Mouse (Mus musculus) limb, embryonic 10.5 days (tissue): ENCODE results near the gene Kif16b. TPM values are rescaled to one million over a fixed set of nuclear protein-coding genes. Genes with fewer than 3 reads are reported as not detected.

Experiments used
- DNase-seq: peaks from one replicate; pipeline ENCODE4 v3.0.0-alpha.2; 2017; ENCODE audit warnings: low spot score
- H3K27ac ChIP-seq: fragments of 300-500 bp; sonication (generic); 2 replicates; pipeline ENCODE4 v1.5.1; 2016; ENCODE audit warnings: mild to moderate bottlenecking
- H3K27me3 ChIP-seq: fragments of 300-500 bp; sonication (generic); 2 replicates; pipeline ENCODE4 v1.6.1; 2016; ENCODE audit warnings: low read depth, mild to moderate bottlenecking; ENCODE audit not compliant: poor library complexity, severe bottlenecking
- H3K36me3 ChIP-seq: fragments of 300-500 bp; sonication (generic); 2 replicates; pipeline ENCODE4 v1.6.1; 2016; ENCODE audit warnings: mild to moderate bottlenecking, moderate library complexity
- H3K4me1 ChIP-seq: fragments of 300-500 bp; sonication (generic); 2 replicates; pipeline ENCODE4 v1.6.1; 2016
- H3K4me3 ChIP-seq: fragments of 300-500 bp; sonication (generic); 2 replicates; pipeline ENCODE4 v1.5.1; 2016; ENCODE audit warnings: mild to moderate bottlenecking, moderate library complexity
- H3K9me3 ChIP-seq: fragments of 300-500 bp; sonication (generic); replicated peaks from 2 replicates; pipeline ENCODE4 v1.6.1; 2016; ENCODE audit warnings: mild to moderate bottlenecking
- WGBS: fragments of 180-500 bp; shearing (Covaris S2); methylation state at CpG from one replicate; pipeline ENCODE4 v1.1.7; 2016; 5-methylcytosine and 5-hydroxymethylcytosine counted together
- polyA plus RNA-seq: library from polyadenylated mRNA; unstranded; fragments of >200 nt; fragmentation: Nextera tagmentation; extraction: Ambion mirVana; gene quantifications from 2 replicates; pipeline ENCODE4 v1.2.1, GENCODE M21; 2016

Gene Kif16b
- polyA plus RNA-seq, 1 experiment from 2014 or later, result 9.7 TPM

DNA sequence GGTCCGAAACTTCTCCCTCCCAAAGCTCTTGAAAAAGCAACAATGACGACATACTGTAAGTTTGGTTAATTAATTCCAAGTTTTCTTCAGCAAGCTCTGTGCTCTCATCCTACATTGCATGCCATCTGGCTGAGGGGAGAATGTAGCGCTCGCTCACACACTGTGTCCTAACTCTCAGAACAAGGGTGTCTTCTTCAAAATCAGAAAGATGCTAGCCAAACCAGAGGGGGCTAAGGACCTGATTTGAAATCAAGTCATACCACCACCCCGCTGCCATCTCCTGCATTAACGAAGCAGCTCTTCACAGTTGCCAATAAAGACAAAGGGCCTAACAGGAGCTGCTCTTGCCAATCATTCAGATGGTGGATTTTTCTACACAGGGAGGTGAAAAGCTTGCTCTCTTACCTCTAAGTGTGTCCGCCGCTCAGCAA lies 253.3 kb downstream of the Kif16b start:
- H3K36me3 ChIP-seq, result no peaks in the 10 kb centered on the region
- no peak overlapping the region for H3K4me3 ChIP-seq
- H3K27me3 ChIP-seq, result no peaks in the 10 kb centered on the region
- WGBS, result 95% methylated on average over 8 of the region's 8 CpGs
- H3K4me1 ChIP-seq, result no peaks in the 10 kb centered on the region
- H3K27ac ChIP-seq, result no peak overlapping the region
- DNase-seq, result no peak
- H3K9me3 ChIP-seq, result no peaks in the 10 kb centered on the region

DNA sequence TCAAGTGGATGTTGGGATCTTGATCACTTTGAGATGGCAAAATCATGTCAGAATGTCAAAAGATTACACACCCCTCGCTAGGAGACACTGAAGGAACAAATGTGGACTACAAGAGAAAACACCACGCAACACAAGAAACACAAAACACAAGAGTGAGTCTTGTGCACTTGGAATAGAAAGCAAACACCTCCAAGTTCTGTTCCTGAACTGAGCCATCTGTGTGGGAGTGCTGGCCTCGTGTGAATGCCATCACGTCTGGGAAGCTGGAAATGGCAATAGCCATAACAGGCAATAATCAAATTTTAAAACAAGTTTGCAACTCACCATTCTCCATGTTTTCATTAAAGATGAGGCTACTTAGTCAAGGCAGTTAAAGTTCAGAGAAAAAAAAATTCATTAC lies 254.5 kb downstream of the Kif16b start:
- Histone ChIP-seq H3K27me3 (no peaks in the 10 kb centered on the region), H3K27ac (no peak overlapping the region), H3K4me1 (no peaks in the 10 kb centered on the region), H3K9me3 (no peaks in the 10 kb centered on the region), H3K4me3 (no peak overlapping the region), H3K36me3 (no peaks in the 10 kb centered on the region)
- no peak for DNase-seq
- 88% methylated on average over 4 of the region's 4 CpGs for WGBS

DNA sequence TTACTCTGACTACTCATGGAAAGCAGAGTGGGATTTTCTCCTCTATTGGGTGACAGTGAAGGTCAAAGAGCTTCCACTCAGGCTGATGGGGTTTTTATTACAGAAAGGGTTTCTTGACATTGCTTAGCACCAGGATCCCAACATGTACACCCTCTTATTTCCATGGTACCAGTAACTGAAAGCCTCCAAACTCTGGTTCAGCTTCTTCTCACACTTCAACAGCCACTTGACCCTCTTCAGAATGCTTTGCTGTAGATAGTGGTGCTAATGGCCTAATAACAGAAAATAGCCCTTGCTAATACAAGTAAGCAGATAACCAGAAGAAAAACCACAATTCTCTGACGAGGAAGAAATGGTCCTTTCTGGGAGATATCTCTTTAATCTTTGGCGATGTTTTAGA lies 259.6 kb downstream of the Kif16b start:
- Histone ChIP-seq H3K4me3 (no peak overlapping the region), H3K27me3 (no peaks in the 10 kb centered on the region), H3K4me1 (no peaks in the 10 kb centered on the region), H3K27ac (no peak overlapping the region), H3K9me3 (no peaks in the 10 kb centered on the region), H3K36me3 (no peaks in the 10 kb centered on the region)
- DNase-seq, result no peak
- WGBS, result 89% methylated on average over 2 of the region's 2 CpGs

DNA sequence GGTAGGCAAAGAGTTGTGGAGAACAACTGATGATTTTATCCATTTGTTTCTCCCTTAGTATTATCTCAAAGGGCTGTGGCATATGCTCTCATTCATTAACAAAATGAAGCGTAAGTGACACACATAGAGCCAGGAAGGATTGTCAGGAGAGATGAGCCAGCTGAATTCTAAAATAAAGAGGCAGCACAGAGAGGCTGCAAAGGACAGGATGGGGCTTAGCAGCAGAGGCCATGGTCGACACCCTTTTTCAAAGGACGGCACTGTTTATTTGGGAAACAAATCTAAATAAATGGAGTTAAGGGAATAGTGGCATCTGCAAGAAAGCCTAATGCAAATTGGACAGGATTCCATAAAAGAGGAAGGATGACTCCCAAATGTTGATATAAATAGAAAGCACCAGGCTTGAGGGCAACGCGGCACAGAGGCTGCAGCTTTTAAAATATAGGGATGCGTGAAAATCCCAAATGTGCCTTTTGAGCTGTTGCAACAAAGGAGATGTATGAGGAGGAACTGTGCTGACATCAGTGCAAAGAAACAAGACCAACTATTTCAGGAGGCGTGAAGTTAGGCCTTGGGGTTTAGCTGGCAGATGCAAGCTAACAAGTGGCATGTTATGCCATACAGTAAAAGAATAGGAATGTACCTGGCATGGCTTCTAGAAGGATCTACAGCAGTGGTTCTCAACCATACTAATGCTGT lies 265.6 kb downstream of the Kif16b start:
- H3K9me3 ChIP-seq, result no peaks in the 10 kb centered on the region
- no peak overlapping the region for H3K27ac ChIP-seq
- no peaks in the 10 kb centered on the region for H3K4me1 ChIP-seq
- H3K36me3 ChIP-seq, result no peaks in the 10 kb centered on the region
- H3K27me3 ChIP-seq, result no peaks in the 10 kb centered on the region
- WGBS, result 88% methylated on average over 7 of the region's 7 CpGs
- no peak for DNase-seq
- H3K4me3 ChIP-seq, result no peak overlapping the region

DNA sequence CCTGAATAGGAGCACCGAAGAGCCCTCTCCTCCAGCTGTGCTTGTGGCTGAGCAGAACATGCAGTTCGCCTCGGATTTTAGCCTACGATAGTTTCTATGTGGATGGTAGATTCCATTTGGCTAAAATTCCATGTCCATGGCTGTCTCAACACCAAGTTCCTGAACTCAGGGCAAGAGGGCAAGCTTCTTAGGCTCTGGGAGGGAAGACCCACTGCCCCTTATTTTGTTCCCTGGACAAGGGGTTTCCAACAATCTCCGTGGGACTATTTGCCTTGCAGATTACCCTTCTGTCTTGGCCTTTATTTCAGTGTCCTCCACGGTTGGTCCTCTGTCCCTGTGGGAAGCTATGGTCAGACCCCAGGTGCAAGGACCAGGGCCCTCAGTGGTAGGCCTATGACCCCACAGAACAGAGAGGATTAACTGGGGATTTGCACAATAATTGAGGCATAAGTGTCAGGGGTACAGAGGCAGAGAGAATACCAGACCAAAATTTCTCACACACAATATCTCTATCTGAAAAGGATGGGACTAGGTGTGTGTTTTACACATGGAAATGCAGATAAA lies 267.3 kb downstream of the Kif16b start:
- WGBS, result 78% methylated on average over 6 of the region's 6 CpGs
- Histone ChIP-seq H3K27me3 (no peaks in the 10 kb centered on the region), H3K9me3 (no peaks in the 10 kb centered on the region), H3K27ac (no peak overlapping the region), H3K36me3 (no peaks in the 10 kb centered on the region), H3K4me1 (no peaks in the 10 kb centered on the region), H3K4me3 (no peak overlapping the region)
- no peak for DNase-seq

DNA sequence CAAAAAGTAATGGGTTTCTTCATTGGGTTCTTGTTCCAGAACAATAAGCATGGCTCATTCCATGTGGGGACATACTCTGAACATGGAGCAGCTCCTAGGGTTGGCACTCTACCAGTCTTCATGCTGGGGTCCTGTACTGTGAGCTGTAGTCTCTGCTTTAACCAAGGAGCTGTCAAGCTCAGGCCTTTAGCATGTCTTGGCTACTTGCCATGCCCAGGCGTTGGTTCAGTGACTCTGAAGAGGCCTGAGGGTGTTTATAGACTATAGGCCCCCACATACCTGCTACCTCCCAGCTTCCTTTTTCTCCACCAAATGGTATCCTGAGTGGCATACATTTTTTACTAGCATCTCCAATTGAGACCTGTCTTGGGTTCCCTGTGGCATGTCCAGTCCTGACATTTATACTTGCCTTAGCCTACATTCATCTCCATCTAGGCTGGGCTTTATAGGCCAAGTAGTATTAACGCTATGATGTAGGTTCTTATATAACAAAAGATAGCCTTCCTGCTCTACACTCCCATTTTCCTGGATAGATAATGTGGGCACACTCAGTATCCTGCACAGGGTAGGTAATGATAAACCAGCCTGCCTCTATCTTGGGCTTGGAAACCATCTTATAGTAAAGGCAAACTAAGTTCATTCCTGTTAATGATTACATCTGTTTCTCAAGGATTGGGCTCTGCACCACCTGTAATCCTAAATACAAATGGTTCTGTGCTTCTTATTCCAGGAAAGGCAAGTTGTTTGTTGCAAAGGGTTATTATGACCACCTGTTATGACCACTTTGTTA lies 271.6 kb downstream of the Kif16b start:
- H3K4me1 ChIP-seq, result peaks cover 7% of the 10 kb centered on the region; the same call in 1 of the 2 replicates
- WGBS, result 91% methylated on average over 2 of the region's 2 CpGs
- H3K27me3 ChIP-seq, result no peaks in the 10 kb centered on the region
- no peak for DNase-seq
- no peak overlapping the region for H3K4me3 ChIP-seq
- H3K36me3 ChIP-seq, result no peaks in the 10 kb centered on the region
- H3K9me3 ChIP-seq, result no peaks in the 10 kb centered on the region
- no peak overlapping the region for H3K27ac ChIP-seq

DNA sequence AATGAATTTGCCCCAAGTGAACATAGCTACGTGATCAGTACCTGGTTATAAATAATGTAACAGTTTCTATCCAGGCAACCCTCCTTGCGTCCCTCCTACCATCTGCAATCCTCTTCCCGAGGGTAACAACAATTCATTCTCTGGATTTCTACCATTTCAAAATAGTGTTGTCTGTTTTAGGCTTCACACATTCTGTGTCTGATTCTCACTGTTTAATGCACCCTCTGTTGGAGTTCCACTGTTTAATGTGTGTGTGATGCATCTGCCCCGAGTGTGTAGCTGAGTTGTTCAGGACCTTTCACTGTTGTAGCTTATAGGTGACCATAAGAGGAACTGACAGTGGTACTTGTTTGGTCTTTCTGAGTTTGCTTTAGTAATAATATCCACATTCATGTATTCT lies 275.6 kb downstream of the Kif16b start:
- no peaks in the 10 kb centered on the region for H3K27me3 ChIP-seq
- no peak overlapping the region for H3K27ac ChIP-seq
- 92% methylated on average over 4 of the region's 4 CpGs for WGBS
- H3K4me1 ChIP-seq, result peaks cover 7% of the 10 kb centered on the region; the same call in 1 of the 2 replicates
- DNase-seq, result no peak
- H3K9me3 ChIP-seq, result no peaks in the 10 kb centered on the region
- H3K4me3 ChIP-seq, result no peak overlapping the region
- no peaks in the 10 kb centered on the region for H3K36me3 ChIP-seq

DNA sequence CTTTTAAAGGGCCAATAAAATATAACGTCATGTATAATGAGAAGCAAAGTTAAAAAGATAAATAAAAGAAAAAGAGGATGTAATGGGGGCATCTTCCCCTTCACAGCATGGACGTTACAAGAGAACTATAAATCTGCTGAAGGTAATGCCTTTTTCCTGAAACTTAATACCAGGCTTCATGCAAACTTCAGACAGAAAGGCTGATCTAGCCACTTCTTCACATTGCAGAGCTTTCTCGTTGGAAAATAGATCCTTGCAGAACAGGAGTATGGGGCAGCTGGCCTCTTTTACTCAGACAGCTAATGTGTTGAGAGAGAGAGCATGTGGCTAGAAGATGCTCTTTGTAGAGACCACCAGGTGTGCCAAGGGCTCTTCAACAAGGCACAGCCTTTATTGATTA lies 276.2 kb downstream of the Kif16b start:
- 46% methylated on average over 3 of the region's 3 CpGs for WGBS
- no peaks in the 10 kb centered on the region for H3K36me3 ChIP-seq
- H3K9me3 ChIP-seq, result no peaks in the 10 kb centered on the region
- no peaks in the 10 kb centered on the region for H3K27me3 ChIP-seq
- no peak overlapping the region for H3K27ac ChIP-seq
- DNase-seq, result no peak
- H3K4me1 ChIP-seq, result peaks cover 7% of the 10 kb centered on the region; the same call in 1 of the 2 replicates
- H3K4me3 ChIP-seq, result no peak overlapping the region

DNA sequence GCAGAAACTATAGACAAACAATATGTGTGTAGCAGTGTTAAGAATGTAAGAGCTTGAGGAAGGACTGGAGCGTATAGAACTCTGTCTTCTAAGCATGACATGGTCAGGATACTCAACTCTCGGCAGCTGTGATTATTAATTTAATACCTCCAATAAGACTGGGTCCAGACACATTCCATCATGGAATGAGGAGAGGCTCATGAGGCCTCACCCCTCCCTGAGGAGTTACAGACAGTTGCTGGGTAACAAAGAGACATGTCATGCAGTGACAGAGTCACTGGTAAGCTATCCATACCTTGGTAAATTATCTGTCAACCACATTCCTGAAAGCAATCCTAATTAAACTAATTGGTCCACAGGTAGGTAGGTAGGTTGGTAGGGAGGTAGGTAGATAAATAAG lies 277.1 kb downstream of the Kif16b start:
- 93% methylated on average over 2 of the region's 2 CpGs for WGBS

DNA sequence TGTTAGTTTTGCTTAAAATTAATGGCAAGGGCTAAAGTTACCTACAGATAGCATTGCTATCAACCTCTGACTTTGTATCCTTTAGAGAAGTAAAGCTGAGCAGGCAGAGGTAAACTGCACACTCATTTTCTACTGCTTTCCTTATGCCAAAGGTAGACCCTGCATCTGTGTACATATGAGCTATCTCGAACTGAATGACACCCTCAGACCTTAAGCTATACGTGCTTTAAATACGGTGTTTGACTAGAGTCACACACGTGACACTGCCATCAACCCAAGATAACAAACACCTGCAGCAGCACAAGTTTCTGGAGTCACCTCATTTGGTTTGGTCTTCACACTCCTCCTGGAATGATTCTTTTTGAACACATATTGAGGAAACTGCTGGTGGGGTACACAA lies 280.2 kb downstream of the Kif16b start:
- no peak overlapping the region for H3K27ac ChIP-seq
- H3K9me3 ChIP-seq, result no peaks in the 10 kb centered on the region
- H3K4me1 ChIP-seq, result peaks cover 7% of the 10 kb centered on the region; the same call in 1 of the 2 replicates
- H3K27me3 ChIP-seq, result no peaks in the 10 kb centered on the region
- H3K4me3 ChIP-seq, result no peak overlapping the region
- 93% methylated on average over 4 of the region's 4 CpGs for WGBS
- no peak for DNase-seq
- no peaks in the 10 kb centered on the region for H3K36me3 ChIP-seq

More for the DNA sequence above, 277.1 kb downstream of the Kif16b start:
- Histone ChIP-seq H3K27me3 (no peaks in the 10 kb centered on the region), H3K36me3 (no peaks in the 10 kb centered on the region), H3K4me1 (peaks cover 7% of the 10 kb centered on the region; the same call in 1 of the 2 replicates), H3K27ac (no peak overlapping the region), H3K4me3 (no peak overlapping the region), H3K9me3 (no peaks in the 10 kb centered on the region)
- DNase-seq, result no peak

DNA sequence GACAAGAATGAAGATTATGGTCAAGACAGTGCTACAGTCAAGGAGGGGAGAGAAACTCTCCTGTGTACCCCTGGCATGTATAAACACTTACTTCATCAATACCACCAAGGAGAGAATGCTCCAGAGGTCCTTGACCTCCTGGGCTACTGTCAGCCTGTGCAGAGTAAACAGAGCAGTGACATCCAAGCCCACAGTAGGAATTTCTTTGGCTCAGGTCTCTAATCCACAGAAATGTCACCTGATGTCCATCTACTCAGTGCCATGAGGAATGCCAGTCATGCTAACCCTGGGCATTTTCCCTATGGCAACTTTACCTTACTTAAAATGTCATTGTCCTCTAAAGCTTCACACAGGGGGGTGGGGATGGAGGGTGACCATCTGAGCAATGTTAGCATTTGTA lies 281.4 kb downstream of the Kif16b start:
- peaks cover 3% of the 10 kb centered on the region; the same call in 1 of the 2 replicates for H3K4me1 ChIP-seq
- H3K27me3 ChIP-seq, result no peaks in the 10 kb centered on the region
- H3K9me3 ChIP-seq, result no peaks in the 10 kb centered on the region
- H3K36me3 ChIP-seq, result no peaks in the 10 kb centered on the region
- no peak overlapping the region for H3K4me3 ChIP-seq
- H3K27ac ChIP-seq, result no peak overlapping the region
- DNase-seq, result no peak

DNA sequence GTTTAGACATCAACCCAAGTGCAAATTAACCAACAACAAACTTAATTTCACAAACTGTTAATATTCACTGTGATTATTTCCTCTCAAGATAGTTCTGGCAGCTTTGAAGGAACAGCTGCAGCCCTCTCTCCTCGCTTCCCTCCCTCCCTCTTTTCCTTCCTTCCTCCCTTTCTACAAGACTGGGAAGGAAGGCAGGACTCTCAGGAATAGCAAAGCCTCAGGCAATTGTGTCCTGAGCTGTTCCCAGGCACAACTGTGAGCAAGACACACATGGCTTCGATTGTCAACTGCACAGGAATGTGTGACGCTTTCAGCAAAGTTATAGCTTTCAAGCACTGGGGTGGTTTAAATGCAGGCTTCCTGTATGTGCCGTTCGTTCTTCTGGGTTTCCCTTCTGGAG lies 286.8 kb downstream of the Kif16b start:
- Histone ChIP-seq H3K27ac (peak overlapping the region; percentile 68; the same call in 1 of the 2 replicates), H3K36me3 (no peaks in the 10 kb centered on the region), H3K9me3 (no peaks in the 10 kb centered on the region), H3K4me1 (peaks cover 31% of the 10 kb centered on the region), H3K27me3 (no peaks in the 10 kb centered on the region), H3K4me3 (no peak overlapping the region)
- DNase-seq, result no peak
- 51% methylated on average over 5 of the region's 5 CpGs for WGBS

DNA sequence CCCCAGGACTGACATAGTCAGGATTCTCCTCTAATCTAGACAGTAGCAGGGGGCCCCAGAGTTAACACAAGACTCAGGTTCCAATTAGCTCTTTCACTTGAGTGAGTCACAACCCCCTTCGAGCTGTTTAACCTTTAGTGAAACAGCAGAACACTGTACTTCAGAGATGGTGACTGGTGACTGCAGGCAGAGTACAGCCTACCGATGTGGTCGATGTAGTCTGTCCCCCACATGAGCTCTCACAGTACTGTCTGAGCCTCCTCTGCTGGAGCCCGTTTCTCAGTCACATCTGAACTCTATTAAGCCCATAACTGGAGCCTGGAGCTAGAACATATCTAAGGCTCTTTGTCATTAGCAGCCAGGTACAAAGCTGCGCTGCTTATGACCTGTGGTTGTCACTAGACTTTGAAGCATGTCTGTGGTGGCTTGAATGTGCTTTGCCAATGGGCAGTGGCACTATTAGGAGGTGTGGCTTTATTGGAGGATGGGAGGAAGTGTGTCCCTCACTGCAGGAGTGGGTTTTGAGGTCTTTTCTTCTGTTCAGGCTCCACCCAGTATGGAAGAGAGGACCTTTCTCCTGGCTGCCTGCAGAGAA lies 288.9 kb downstream of the Kif16b start:
- no peak overlapping the region for H3K4me3 ChIP-seq
- 61% methylated on average over 5 of the region's 5 CpGs for WGBS
- H3K27me3 ChIP-seq, result no peaks in the 10 kb centered on the region
- no peaks in the 10 kb centered on the region for H3K9me3 ChIP-seq
- DNase-seq, result no peak
- H3K27ac ChIP-seq, result peak overlapping the region; percentile 32
- H3K36me3 ChIP-seq, result no peaks in the 10 kb centered on the region
- H3K4me1 ChIP-seq, result peaks cover 41% of the 10 kb centered on the region
